Mouse (Mus musculus) right cerebral cortex, postnatal 14 days (tissue): ENCODE results near the gene Dusp15.

Experiments used
- DNase-seq: peaks from one replicate; pipeline ENCODE4 v3.0.0; 2022

The Dusp15 gene

DNA sequence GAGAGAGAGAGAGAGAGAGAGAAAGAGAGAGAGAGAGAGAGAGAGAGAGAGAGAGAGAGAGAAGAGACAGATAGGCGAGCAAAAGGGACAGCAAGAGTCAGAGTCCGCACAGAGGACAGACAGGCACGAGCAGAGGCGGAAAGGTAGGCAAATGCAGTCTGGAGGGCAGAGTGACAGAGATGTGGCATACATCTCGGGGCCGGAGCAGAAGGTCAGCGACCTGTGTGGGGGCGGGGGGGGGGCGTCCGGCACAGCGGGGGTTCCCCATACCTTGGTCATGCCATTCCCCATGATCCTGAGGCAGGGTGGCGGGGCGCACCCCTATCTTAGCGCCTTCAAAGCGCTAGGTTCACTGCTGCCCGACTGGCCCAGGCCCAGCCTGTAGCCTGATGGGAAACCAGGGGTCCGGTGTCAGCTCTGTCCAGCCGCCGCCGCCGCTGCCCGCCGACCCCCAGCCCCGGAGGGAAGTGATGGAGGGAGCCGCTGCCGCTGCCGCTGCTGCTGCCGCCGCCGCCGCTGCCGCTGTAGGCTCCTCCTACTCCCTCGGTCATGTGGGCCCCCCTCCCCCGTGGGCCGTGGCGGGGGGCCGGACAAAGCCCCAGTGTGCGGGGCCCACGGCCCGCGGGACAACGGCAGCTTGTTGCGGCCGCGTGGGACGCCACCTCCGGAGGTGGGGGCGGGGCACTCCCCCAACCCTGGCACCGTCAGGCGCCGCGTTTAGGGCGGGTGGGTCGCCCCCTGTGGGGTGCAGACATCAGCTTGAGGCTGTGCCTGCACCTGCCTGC lies at the start of gene Dusp15:
Gene Dusp15 (minus strand): TSS at position 634 of the 785 bp plus-strand sequence.
- peak; percentile 68 for DNase-seq

DNA sequence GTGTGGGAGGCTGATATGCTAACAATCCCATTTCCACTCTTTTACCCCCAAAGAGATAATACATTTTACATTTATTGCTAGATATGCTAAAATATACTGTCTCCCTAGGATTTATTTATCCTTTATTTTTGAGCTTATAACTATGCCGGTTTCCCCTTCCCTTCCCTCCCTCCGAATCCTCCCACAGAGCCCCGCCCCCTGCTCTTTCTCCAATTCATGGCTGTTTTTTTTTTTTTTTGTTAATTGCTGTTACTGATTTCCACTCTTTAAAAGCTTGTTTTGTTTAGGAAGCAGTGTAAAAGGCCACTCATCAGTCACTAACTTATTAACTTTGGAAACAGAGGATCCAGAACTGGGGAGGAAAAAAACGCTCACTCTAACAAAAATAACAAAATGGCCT lies 45.5 kb upstream of the Dusp15 start:
- no peak for DNase-seq

DNA sequence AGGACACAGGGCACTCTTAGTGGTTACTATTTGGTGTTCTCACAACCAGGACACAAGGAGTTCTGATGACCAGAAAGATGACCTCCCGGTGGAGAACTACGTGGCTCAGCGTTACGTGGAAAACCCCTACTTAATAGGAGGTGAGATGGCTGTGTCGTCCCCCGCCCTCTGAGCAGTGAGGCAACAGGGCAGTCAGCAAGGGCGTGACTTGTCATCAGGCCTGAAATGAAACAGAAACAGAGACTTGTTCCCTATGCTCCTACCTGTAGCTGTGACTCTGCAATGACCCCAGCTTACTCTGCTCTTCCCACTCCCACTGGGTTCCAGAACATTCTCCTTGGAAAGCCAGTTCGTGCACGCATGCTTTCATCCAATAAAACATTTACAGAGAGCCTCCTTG lies 40.0 kb upstream of the Dusp15 start:
- no peak for DNase-seq

DNA sequence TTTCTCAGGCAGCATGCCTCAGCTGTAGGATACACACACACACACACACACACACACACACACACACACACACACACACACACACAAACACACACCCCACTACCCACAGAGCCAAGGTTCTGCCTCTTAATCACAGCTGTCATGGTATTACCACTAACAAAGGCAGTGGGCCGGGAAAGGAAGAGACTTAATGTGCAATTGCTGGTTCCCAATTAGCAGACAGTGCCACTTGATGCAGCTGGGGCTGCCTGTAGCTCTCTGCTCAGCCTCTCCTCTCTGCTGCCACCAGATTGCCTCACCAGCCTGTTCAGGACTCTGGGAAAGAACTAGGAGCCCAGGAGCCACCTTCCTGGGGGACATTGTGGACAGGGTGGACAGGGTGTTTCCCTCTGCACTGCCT lies 34.1 kb upstream of the Dusp15 start:
- no peak for DNase-seq

DNA sequence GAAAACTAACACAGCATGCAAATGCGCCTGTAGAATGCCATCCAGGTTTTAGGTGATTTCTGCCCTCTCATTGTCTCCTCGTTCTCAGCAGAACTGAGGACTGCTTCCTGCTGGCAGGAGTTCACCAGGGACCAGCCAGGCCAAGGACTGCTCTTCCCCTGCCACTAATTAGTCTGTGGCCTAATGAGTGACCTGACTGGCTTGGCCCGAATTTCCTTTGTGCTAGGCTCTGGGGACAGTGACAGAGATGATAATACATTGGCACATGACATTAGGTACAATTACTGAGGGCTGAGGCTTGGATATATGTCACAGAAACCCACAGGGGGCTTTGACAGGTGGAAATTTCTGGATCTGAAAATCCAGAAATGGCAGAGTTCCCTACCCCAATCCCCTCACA lies 25.5 kb upstream of the Dusp15 start:
- no peak for DNase-seq

DNA sequence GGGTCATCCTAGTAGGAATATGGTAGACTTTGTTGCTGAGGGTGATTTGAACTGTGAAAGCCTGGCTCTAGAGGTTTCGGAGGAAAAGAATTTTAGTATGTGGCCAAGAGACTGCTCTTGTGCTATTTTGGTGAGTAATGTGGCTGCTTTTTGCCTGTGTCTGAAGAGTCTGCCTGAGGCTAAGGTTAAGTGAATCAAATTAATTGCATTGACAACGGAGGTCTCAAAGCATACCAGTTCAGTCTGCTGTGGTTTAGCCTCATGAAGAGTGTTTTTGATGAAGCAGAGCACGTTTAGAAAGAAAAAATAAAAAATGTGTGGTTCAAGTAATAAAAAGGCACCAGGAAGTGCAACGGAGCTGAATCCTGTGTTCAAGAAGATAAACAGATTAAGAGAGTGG lies 14.1 kb upstream of the Dusp15 start:
- DNase-seq: no peak

DNA sequence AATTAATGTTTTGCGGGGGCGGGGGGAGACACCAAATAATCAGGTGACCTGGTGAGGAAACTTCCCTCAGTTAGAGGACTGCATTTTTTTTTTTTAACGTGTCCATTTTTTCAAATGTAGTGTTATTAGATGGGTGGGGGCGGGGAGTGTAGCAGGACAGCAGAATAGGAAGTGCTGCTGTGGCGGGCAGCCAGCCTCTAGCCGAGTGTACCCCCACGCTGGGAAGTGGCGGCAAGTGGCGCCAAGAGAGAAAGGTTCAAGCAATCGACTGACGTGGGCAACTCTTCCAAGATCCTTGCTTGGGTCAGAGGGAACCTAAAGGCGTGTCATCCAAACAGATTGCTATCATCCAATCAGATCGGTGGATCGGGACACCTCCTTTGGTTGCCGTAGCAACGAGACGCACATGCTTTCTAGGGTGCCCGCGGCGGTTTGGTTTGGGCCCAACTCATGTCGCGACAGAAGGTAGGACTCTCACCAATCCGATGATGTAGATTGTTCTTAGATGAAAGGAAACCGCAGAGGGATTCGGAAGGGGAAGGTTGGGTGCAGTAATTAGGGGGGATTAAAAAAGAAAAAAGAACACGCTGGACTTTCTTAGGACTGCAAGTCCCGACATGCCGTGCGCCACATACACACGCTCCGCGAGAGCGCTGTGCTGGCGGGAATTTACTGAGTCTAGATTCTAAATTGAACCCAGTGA lies 10.7 kb upstream of the Dusp15 start, which contains the start of gene Ttll9:
Gene Ttll9 (plus strand): TSS at position 395 of the 703 bp plus-strand sequence.
- peak; percentile 71 for DNase-seq

DNA sequence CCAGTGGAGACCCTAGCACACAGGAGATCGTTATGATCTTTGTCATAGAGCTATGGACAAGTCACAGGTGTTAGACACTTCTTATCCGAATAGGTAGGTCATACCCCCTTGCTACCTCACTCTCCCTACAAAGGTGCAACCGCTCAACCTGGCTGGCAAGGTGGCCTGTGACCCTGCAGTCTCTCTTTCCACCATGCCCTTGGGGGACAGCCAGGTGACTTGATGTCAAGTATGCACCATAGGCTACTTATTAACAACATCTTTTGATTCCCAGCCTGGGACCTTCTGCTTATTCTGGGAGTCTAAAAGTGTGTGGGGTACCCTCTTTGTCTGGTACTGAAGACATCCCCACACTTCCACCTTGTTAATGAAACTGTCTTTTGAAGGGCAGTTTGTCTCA lies 6.6 kb upstream of the Dusp15 start:
- no peak for DNase-seq

DNA sequence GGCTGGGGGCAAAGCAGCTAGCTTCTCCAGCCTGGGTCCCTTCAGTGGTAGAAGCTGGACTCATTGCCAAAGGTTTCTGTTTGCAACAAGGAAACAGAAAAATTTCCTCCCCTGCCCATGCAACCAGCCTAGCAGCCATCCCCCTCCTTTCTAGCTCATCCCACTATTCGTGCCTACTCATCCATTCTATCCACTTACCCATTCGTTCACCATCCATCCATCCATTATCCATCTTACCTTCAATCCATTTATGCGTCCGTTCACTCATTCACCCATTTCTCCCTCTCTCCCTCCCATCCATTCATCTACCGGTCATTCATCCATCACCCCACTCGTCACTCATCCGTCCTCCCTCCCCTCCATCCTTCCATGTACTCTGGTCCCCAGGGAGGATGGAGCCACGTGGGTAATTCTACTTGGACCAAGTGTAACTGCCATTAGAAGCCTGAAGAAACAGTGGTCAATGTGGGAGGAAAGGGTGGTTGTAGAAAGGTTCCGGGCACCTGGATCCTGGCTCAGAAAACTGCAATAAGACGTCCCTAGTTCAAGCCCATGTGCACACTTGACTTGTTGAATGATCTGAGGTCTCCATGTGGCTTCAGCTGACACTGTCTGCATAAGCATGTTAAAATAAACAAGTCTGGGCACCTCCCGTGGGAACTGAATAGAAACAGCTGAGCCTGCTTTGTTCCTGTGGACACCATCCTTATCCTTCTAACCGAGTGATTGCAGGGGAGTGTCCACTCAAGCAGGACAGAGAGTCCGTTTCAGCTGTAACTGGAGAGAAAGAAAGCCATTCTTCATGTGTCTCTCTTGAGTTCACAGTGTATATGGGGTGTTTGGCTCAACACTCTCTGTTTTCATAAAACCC lies 587 bp upstream of the Dusp15 start:
- DNase-seq: no peak

DNA sequence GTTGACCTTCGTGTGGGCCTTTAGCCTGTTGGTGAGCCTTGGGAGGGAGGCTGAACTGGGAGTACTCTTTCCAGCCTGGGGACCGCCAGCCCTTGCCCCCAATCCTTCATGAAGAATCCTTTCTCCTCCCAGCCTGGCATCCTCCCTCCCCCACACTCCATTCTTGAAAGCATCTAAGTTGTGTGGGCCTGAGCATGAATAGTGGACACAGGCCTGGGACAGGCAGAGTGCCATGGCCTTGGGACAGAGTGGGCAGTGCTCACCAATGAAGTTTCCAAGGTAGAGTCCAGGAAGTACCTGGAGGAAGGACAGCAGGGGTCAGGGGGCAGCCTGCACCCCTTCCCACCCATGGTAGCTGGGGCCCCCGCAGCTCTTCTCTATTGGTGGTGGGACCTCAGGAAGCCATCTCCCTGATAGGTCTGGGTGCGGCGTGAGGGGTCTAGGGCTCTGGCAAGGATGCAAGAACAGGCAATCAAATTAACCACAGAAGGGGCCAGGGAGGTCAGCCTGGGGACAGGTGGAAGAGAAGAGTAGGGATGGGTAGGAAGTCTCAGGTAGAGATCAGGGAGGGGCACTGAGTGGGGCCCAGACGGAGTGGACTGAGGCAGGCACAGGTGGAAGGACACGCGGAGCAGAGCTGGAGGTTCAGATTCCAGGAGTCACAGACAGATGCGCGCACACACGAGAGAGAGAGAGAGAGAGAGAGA lies 987 bp downstream of the Dusp15 start:
- no peak for DNase-seq

DNA sequence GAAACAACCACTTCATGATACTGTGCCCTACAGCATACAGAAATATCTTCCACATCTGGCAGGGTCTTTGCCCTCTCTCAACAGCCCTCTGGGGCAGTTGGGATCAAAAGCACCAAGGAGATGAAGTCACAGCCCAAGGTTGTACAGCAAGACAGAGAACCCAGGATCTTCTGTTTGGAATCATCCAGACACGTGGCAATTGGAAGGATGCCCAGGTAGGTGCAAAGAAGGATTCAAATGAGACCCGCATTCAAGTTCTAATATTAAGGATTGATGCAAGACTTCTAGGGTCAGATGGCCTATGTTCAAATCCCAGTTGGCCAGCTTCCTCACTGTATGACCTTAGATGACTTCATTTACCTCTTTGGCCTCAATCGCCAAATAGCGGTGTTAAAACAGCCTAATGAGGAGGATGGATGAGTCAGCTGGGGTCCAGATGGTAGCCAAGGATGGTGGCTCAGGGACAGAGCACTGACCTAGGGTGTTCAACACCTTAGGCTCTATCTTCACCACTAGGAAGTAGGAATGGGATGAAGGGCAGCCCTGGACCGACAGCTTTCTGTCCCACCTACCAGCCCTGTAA lies 3.0 kb downstream of the Dusp15 start:
- no peak for DNase-seq

DNA sequence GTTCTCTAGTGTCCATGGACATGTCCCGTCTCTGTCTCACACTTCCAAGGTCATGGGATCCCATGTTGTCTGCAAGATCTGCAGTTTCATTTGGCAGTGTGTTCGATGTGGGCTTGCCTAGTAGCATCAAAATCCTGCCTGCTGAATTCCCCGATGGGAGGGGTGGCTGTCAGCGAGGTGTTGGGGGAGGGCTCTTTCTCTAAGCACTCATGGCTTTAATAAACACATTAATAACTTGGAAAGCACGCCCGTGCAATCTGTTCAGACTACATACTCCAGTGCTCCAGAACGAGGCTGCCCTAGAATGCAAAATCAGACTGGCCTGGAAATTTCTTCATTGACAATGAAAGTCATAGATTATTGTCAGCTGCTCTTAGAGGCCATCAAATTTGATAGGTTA lies 4.4 kb downstream of the Dusp15 start:
- no peak for DNase-seq

DNA sequence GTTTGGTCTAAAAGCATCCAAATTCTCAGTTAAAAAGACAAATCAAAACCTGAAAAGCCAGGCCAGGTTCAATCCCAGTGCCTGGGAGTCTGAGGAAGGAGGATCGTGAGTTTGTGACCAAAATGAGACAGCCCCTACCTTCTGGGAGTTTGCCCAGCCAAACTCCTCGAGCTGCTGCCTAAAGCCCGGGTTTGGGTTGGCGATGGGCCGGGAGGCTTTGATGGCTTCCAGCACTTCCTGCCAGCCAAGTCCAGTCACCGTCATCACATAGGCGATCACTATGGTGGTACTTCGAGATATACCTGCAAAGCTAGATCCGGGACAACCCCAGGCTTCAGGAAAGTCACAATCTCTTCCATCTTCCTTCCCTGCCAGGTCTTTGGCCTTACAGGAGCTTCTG lies 7.5 kb downstream of the Dusp15 start:
- no peak for DNase-seq

DNA sequence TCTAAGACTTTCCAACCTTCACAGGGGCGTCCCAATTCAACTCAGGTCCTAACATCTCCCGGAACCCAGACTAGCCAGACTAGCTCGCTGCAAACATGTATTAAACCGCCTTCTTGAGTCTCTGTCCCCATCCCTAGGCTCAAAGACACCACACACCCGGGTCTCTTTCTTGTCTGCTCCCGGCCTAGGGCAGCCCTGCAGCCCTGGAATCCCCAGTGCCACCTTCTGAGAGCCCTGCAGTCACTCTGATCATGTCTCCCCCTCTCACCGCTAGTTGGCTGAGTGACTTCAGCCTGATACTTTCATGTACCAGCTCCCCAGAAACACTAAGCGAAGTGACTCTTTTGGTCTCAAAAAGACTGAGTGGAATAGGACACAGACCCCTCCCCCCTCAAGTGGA lies 7.9 kb downstream of the Dusp15 start:
- DNase-seq: no peak

DNA sequence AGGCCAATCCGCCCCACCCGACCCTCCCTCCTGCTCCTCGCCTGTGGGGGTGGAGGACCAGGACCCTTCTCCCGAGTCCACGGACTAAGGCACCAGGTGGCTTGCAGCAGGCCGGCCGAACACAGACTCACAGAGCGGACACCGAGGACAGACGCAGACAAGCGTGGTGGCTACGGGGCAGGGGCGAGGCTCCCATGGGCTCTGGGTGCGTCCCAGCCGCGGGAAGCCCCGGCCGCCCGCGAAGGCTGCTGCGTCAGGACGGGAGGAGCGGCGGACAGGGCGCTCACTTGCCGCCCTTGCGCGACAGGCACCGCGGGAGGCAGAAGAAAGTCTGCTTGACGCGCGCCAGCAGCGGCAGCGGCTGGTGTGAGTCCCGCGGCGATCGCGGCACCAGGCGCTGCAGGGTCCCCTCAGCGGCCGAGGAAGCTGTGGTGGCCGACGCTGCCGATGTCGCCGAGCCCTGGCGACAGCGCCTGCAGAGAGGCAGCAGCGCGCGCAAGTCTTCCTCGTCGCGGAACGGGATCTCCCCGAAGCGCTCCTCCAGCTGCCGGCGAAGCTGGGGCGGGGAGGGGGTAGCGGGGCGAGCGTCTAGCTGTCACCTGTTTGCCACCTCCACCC lies 8.5 kb downstream of the Dusp15 start:
- DNase-seq: no peak

DNA sequence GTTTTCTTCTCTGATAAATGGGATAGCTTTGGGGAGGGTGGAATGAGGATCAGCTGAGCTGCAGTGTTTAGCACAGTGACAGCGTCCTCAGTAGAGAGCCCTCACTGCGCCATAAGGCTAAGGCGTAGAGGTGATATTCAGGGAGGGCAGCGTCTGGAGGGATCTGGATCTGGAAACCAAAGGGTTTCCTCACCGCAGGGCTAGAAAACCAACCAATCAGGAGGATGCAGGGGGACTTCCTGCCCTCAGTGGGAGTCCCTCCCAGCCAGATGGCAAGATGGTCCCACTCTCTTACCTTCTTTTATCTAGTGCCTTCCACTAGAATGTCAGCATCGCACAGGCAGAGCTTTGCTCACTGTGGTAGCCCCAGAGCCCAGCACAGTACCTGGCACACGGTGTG lies 9.7 kb downstream of the Dusp15 start:
- DNase-seq: no peak

DNA sequence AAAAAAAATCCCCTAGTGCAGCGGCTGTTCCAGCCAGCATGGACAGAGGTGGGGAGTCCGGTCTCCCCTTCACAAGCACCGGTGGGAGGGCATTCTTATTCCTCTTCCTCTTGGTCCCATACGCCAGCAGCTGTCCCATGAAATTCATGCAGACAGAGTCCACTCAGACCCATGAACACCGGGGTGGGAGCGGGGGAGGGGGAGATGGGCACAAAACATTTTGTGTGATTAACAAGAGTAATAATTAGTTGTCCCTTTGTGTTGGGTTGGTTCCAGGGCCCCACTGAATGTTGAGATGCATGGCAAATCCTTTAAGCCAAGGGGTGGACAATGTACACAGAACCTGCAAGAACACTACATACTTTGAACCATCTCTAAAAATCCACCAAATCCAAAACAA lies 10.4 kb downstream of the Dusp15 start:
- no peak for DNase-seq

DNA sequence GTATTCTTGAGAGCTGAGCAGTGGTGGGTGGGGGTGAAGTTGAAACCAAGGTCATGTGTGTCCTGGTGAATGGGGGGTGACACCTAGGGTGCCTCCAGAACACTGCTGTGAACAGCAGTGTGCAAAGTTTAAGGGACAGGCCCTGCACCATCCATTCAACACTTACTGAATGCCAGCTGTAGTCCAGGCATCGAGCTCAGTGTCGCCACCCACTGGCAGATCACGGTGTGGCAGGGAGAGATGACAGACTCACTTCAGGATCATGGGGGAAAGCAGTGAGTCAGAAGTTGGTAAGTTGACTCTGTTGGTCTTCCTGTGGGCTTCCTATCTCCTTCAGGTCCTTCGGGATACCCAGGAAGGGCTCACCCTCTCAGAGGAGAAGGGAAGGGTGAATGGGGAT lies 11.7 kb downstream of the Dusp15 start:
- DNase-seq: peak; percentile 57

DNA sequence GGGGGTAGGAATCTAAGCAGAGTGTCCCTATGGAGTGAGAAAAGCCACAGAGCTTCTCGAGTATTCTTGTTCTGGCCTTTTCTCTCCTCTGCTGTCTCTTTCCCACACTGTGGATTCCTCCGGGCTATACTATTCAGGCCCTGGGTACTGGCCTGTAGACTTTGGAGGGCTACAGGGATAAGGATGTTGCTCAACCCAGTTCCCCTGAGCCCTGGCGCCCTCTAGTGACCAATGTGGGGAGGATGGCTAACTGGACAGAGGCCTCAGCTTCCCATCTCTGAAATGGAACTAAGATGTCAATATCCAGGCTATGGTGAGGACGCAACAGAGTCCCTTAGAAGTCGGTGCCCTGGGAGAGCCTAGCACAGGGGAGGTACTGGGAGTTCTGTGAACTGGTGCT lies 17.9 kb downstream of the Dusp15 start:
- peak; percentile 45 for DNase-seq

DNA sequence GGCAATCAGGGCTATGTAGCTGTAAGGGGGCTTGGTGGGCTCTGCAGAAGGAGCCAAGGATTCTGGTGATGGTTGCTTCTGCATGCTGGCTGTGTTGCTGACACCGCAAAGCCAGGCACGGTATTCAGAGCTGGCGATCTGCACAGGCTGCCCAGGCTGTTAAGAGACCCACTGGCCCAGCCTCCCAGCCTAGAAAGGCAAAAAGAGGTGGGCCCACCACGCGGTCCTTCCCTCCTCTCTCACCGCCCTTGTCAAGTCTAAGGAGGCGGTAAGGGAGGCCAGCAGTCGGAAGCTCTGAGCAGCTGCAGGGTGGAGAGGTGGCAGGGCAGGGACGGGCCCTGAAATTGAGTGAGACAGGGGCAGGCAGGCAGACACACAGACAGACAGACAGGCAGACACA lies 18.4 kb downstream of the Dusp15 start, which contains the start of gene Foxs1:
Gene Foxs1 (minus strand): TSS at position 161 of the 400 bp plus-strand sequence.
- no peak for DNase-seq

DNA sequence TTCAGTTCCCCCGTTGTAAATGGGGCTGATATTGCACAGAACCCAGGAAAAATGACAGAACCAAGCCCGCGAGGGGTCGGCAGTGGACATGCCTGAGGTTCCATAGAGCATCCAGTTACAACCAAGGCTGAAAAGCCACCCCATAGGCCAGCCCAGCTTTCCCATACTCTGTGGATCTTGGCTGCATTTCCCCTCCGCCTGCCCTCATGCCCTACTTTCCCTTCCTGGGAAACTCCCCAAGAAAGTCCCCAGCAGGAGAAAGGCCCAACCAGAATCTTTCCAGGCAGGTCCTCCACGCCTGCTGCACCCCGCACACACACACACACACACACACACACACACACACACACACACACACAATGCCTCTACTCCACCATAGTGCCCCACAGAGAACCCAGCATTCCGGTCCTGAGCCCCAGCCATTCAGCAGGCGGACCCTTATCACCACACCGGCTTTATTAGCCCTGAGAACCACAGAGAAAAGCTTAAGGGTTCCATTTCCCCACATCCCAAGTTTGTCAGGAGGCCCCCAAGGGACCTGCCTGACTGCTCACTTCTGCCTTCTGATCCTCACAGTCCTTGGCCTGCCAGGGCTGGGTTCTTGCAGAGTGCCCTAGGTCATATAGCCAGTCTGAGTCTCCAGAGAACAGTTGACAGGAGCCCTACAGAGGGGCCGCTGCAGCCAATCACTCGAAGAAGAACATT lies 19.9 kb downstream of the Dusp15 start:
- no peak for DNase-seq
